Mouse (Mus musculus): Measurements from ENCODE around the gene 2900011O08Rik. TPM values are rescaled to one million over a fixed set of nuclear protein-coding genes. Genes with fewer than 3 reads are reported as not detected.

2900011O08Rik gene
- 151 and 175 TPM in 2 replicates for polyA plus RNA-seq (2021; fragmentation: Nextera tagmentation)
- long read RNA-seq, experiment 1, transcript 2900011O08Rik-201 (6 exons, 2,394 nt), result major isoform, 681 of 751 reads
- long read RNA-seq, experiment 1, partial matches to known transcripts, result 34 of 751 reads
- long read RNA-seq, experiment 1, other reads (novel, unspliced or antisense), result 34 of 751 reads
- long read RNA-seq, experiment 2, transcript 2900011O08Rik-201 (6 exons, 2,394 nt), result major isoform, 174 of 268 reads
- long read RNA-seq, experiment 2, partial matches to known transcripts, result 89 of 268 reads
- long read RNA-seq, experiment 2, other reads (novel, unspliced or antisense), result 5 of 268 reads

GRCm38 (mm10) chr16:13986574-13987478 is at the start of gene 2900011O08Rik, which contains the start of gene Ifitm7:
Gene 2900011O08Rik, plus strand, starts transcription at chr16:13986604.
Gene Ifitm7, minus strand, starts transcription at chr16:13986888.

Other genes with a start within 250 kb of the 2900011O08Rik start
- 48.8 and 64.3 TPM in 2 replicates for gene Rrn3, start 205.9 kb upstream of the 2900011O08Rik start, polyA plus RNA-seq (2021; fragmentation: Nextera tagmentation)
- 182 and 194 TPM in 2 replicates for gene Ntan1, start 167.8 kb upstream of the 2900011O08Rik start, polyA plus RNA-seq (2021; fragmentation: Nextera tagmentation)
- gene Pdxdc1, start 83.5 kb upstream of the 2900011O08Rik start, polyA plus RNA-seq (2021; fragmentation: Nextera tagmentation), result 39.2 and 48.2 TPM in 2 replicates
- gene Mpv17l, start 83.4 kb upstream of the 2900011O08Rik start, polyA plus RNA-seq (2021; fragmentation: Nextera tagmentation), result 56.3 and 74.4 TPM in 2 replicates
- gene Ifitm7, start 284 bp downstream of the 2900011O08Rik start, polyA plus RNA-seq (2021; fragmentation: Nextera tagmentation), result not detected in 2 replicates
- 16.5 and 17.6 TPM in 2 replicates for gene Nde1, start 176.7 kb downstream of the 2900011O08Rik start, polyA plus RNA-seq (2021; fragmentation: Nextera tagmentation)
- gene Marf1, start 176.7 kb downstream of the 2900011O08Rik start, polyA plus RNA-seq (2021; fragmentation: Nextera tagmentation), result 18.8 and 53.9 TPM in 2 replicates